Mouse (Mus musculus): ENCODE data around the gene Tmem56. TPM values are rescaled to one million over a fixed set of nuclear protein-coding genes. Genes with fewer than 3 reads are reported as not detected.

Gene Tmem56
- polyA plus RNA-seq, 1 experiment: 2.3 TPM

DNA sequence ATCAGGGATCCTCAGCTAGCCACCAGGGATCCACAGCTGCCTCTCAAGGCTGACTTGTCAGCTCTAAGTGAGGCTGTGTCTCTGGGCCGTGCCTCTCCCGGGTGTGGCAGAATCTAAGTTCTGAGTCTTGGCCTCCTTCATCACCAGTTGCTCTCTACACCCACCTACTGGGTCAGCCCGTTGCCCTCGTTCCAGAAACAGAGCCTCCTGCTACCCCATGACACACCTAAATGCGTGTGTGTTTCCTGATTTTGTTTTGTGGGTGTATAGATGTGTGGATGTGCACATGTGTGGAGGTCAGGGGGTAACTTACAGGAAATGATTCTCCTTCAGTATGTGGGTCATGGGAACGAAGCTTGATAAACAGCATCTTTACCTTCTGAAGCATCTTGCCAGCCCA lies 29.5 kb upstream of the Tmem56 start:
- Histone ChIP-seq H3K4me1 (ENCODE audit: control insufficient read depth, insufficient read depth, low read length) (no peaks in the 10 kb centered on the region; the same call in 1 of the 2 replicates), H3K4me3 (replicated peaks; ENCODE audit: extremely low read depth, low read depth, low read length) (no peak overlapping the region)
- no peak for DNase-seq
- TF ChIP-seq CTCF (IDR thresholded peaks at IDR 0.05; ENCODE audit: insufficient read depth, low read length): no peak
- TF ChIP-seq POLR2A (IDR thresholded peaks at IDR 0.05; ENCODE audit: borderline replicate concordance, extremely low read depth, low read depth, low read length): no peak
- WGBS: 72% methylated on average over 6 of the region's 6 CpGs

DNA sequence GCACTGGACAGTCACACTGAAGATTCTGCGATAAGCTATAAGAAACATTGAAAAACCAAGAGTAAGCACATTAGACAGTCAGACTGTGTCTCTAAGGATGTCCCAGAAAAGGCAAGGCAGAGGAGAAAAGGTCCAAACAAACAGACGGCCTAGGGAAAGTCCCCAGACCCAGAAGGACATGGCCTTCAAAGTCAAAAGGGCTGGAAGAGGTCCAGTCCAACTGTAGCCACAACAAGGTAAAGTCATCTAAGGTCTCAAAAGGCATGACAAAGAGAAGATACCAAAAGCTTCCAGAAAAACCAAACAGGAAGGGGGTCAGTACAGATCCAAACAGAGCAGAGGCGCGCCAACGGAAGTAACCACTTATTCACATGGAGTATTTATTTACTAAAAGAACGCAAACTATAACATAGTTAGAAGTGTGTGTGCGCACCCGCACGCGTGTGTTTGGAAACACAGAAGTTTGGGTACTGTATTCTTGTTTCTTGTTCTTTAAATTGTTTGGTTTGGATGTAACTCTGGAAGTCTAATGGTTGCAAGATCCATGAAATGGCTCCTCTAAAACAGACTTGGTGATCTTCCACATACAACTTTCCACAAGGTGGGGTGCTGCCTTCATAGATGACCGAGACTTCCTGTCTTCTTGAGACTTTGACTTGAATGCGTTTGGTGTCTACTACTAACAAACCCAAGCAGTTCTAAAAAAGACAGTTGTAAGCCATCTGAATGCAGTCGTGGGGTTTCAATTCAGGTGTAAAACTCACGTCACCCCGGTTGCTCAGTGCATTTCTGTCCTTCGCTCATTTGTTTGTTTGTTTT lies 27.2 kb upstream of the Tmem56 start:
- Histone ChIP-seq H3K4me1 (ENCODE audit: control insufficient read depth, insufficient read depth, low read length) (no peaks in the 10 kb centered on the region; the same call in 1 of the 2 replicates), H3K4me3 (replicated peaks; ENCODE audit: extremely low read depth, low read depth, low read length) (no peak overlapping the region)
- TF ChIP-seq CTCF (IDR thresholded peaks at IDR 0.05; ENCODE audit: insufficient read depth, low read length): no peak
- no peak for DNase-seq
- WGBS: 53% methylated on average over 16 of the region's 16 CpGs

DNA sequence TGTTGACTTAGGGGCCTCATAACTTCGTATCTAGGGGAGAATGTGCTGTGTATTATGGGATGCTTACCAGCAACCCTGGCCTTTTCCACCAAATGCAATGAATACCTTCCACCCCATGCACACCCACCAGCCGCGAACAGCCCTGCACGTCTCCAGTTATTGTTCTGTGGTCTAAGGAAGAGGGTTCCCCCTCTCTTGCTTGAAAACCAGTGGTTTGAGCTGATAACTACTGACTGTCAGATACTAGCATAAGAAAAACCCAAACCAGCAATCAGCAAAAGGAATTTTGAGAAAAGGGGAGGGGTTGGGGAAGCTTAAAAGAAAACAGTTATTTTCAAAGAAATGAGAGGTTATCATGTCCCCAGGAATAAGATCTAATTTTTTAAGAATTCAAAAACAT lies 26.5 kb upstream of the Tmem56 start:
- 81% methylated on average over 4 of the region's 4 CpGs for WGBS
- Histone ChIP-seq H3K4me3 (replicated peaks; ENCODE audit: extremely low read depth, low read depth, low read length) (no peak overlapping the region), H3K4me1 (ENCODE audit: control insufficient read depth, insufficient read depth, low read length) (no peaks in the 10 kb centered on the region; the same call in 1 of the 2 replicates)
- TF ChIP-seq POLR2A (IDR thresholded peaks at IDR 0.05; ENCODE audit: borderline replicate concordance, extremely low read depth, low read depth, low read length) (no peak), CTCF (IDR thresholded peaks at IDR 0.05; ENCODE audit: insufficient read depth, low read length) (no peak)
- no peak for DNase-seq

DNA sequence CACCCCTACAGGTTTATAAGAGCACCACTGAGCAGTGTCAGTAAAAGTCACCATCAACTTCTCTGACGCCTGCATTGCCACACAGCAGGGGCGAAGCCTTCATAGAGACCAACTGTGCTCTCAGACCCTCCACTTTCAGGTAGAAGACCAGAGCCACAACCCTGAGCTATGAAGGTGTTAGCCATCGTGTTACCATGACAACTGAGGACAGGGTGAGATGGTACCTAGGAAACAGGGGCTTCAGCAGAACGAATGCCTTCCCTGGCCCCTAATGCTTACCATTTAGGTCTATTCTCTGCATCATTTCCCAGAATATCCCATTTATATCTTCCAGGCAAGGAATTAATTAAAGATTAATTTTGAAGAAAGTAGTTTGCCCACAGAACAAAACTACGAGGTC lies 26.0 kb upstream of the Tmem56 start:
- no peak overlapping the region for H3K4me3 ChIP-seq (replicated peaks; ENCODE audit: extremely low read depth, low read depth, low read length)
- TF ChIP-seq CTCF (IDR thresholded peaks at IDR 0.05; ENCODE audit: insufficient read depth, low read length) (no peak), POLR2A (IDR thresholded peaks at IDR 0.05; ENCODE audit: borderline replicate concordance, extremely low read depth, low read depth, low read length) (no peak)
- H3K4me1 ChIP-seq (ENCODE audit: control insufficient read depth, insufficient read depth, low read length): no peaks in the 10 kb centered on the region; the same call in 1 of the 2 replicates
- WGBS: 90% methylated on average over 5 of the region's 5 CpGs
- no peak for DNase-seq

DNA sequence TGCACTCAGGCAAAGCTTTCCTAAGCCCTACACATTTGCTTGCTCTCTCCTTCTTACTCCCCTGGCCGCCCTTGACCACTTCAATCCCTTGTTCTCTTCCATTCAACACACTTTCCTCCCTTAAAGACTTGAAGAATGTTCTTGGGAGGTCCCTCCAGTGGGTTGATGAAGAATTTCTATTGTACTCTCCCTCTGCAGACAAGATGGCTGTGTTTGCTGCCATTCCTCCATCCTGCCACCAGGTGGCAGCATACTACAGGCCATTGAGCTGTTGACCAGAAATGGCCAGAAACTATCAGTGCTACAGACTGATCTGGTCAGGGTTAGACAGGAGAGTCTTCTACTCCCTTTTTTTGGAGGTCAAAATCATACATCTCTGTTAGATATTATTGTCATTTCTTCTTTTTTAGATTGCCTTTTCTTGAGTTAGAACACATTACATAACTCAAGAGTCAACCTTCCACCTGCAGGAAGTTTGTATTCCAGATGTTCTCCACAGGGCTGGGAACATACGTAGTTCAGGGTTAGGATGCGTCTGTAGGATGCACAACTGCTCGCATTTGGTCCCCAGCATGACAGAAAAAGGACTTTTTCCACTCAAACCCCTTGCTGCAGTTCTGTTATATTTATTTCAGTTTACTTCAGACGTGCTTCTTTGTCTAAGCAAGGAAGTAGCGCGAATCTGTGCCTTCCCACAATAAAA lies 24.8 kb upstream of the Tmem56 start:
- DNase-seq: peak; percentile 68
- 68% methylated on average over 7 of the region's 7 CpGs for WGBS
- peak; percentile 98 for TF ChIP-seq CTCF (IDR thresholded peaks at IDR 0.05; ENCODE audit: insufficient read depth, low read length)
- TF ChIP-seq POLR2A (IDR thresholded peaks at IDR 0.05; ENCODE audit: borderline replicate concordance, extremely low read depth, low read depth, low read length): no peak
- Histone ChIP-seq H3K4me3 (replicated peaks; ENCODE audit: extremely low read depth, low read depth, low read length) (no peak overlapping the region), H3K4me1 (ENCODE audit: control insufficient read depth, insufficient read depth, low read length) (no peaks in the 10 kb centered on the region; the same call in 1 of the 2 replicates)

DNA sequence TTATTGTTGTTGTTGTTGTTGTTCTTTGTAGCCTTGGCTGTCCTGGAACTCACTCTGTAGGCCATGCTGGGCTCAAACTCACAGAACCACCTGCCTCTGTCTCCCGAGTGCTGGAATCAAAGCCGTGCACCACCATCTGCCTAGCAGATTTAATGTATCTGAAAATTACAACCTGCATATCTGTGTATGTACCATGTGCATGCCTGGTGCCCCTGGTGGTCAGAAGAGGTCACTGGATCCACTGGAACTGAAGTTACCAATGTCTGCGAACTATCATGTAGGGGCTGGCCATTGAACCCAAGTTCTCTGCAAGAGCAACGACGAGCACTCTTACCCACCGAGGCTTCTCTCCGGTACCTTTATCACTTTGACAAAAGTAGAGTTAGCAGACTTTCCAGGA lies 23.7 kb upstream of the Tmem56 start:
- 93% methylated on average over 7 of the region's 7 CpGs for WGBS

DNA sequence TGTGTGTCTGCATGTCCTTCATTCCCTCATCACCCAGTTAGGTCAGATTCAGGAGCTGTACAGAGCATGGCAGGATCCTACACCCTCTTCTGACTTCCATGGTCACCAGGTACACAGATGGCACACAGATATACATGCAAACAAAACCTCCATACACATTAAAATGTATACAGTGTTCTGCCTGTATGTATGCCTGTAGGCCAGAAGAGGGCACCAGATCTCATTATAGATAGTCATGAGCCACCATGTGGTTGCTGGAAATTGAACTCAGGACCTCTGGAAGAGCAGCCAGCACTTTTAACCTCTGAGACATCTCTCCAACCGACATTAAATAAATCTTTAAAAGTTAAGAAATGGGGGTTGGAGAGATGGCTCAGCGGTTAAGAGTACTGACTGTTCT lies 11.3 kb upstream of the Tmem56 start:
- no peak overlapping the region for H3K4me3 ChIP-seq (replicated peaks; ENCODE audit: extremely low read depth, low read depth, low read length)
- WGBS: 76% methylated on average over 2 of the region's 2 CpGs

More for the DNA sequence above, 23.7 kb upstream of the Tmem56 start:
- no peak overlapping the region for H3K4me3 ChIP-seq (replicated peaks; ENCODE audit: extremely low read depth, low read depth, low read length)
- TF ChIP-seq POLR2A (IDR thresholded peaks at IDR 0.05; ENCODE audit: borderline replicate concordance, extremely low read depth, low read depth, low read length) (no peak), CTCF (IDR thresholded peaks at IDR 0.05; ENCODE audit: insufficient read depth, low read length) (peak; percentile 18; the same call in 1 of the 2 replicates)
- DNase-seq: no peak
- no peaks in the 10 kb centered on the region; the same call in 1 of the 2 replicates for H3K4me1 ChIP-seq (ENCODE audit: control insufficient read depth, insufficient read depth, low read length)

DNA sequence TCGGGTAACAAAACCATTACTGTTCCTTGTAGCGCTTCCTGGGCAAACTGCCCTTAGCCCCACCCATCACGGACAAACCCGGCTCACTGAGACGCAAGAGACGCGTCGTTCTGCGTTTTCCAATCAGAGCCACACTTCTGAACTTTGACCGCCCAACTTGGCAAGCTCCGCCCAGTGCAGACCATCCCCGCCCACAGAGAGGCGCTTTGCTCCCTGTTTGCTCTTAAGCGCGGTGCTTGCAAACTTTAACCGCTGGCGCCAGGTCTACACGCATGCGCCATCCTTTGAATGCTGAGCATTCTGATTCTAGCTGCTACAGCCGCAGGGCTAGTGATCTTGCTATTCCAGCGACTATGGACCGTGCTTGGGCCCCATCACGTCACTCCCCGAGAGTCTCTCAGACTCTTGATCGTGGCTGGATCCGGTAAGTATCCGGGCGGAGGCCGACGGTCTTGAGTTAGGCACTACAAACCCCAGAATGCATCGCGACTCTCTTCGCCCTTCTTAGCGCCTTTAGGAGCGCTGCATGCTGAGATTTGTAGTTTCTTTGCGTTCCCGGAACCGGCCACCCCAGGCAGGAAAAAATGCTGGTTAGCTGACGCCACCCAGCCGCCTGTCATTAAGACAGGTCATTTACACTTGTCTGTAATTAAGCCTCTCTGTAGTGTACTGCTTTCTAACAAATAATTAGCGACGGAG lies 8.8 kb upstream of the Tmem56 start, which contains the start of gene Alg14:
Gene Alg14, plus strand, starts transcription at position 214 of the 699 bp plus-strand sequence.
- peak; percentile 95 for DNase-seq
- under 1% methylated on average over 42 of the region's 42 CpGs for WGBS
- Histone ChIP-seq H3K4me3 (replicated peaks; ENCODE audit: extremely low read depth, low read depth, low read length) (peak within 1 kb of the TSS; percentile 93), H3K4me1 (ENCODE audit: control insufficient read depth, insufficient read depth, low read length) (peaks cover 4% of the 10 kb centered on the region; the same call in 1 of the 2 replicates)
- TF ChIP-seq POLR2A (IDR thresholded peaks at IDR 0.05; ENCODE audit: borderline replicate concordance, extremely low read depth, low read depth, low read length): peak; percentile 98
- TF ChIP-seq CTCF (IDR thresholded peaks at IDR 0.05; ENCODE audit: insufficient read depth, low read length): no peak

More for the DNA sequence above, 11.3 kb upstream of the Tmem56 start:
- H3K4me1 ChIP-seq (ENCODE audit: control insufficient read depth, insufficient read depth, low read length): peaks cover 4% of the 10 kb centered on the region; the same call in 1 of the 2 replicates
- no peak for DNase-seq
- TF ChIP-seq POLR2A (IDR thresholded peaks at IDR 0.05; ENCODE audit: borderline replicate concordance, extremely low read depth, low read depth, low read length) (no peak), CTCF (IDR thresholded peaks at IDR 0.05; ENCODE audit: insufficient read depth, low read length) (no peak)

DNA sequence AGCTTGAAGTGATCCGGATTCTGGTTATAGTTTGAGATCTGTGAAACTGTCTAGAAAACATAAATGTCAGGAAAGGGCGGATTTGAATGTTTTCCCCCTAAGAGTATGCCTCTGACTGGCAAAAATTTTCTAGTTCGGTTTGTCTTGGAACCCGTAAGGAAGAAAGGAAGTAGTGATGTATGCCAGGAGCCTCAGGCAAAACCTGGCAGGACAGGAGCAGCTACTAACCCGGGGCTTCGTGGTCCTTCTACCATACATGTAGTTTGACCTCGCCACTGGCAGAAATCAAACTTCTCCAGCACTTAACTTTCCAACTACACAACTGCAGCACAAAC lies 8.3 kb upstream of the Tmem56 start:
- Histone ChIP-seq H3K4me3 (replicated peaks; ENCODE audit: extremely low read depth, low read depth, low read length) (peak overlapping the region; percentile 54), H3K4me1 (ENCODE audit: control insufficient read depth, insufficient read depth, low read length) (peaks cover 4% of the 10 kb centered on the region; the same call in 1 of the 2 replicates)
- no peak for DNase-seq
- WGBS: 4% methylated on average over 7 of the region's 7 CpGs
- TF ChIP-seq CTCF (IDR thresholded peaks at IDR 0.05; ENCODE audit: insufficient read depth, low read length) (no peak), POLR2A (IDR thresholded peaks at IDR 0.05; ENCODE audit: borderline replicate concordance, extremely low read depth, low read depth, low read length) (no peak)
